Mouse (Mus musculus): ENCODE data around the gene Bco2. TPM values are rescaled to one million over a fixed set of nuclear protein-coding genes. Genes with fewer than 3 reads are reported as not detected.

Gene Bco2
- total RNA-seq, 1 experiment = 0.22 TPM

DNA sequence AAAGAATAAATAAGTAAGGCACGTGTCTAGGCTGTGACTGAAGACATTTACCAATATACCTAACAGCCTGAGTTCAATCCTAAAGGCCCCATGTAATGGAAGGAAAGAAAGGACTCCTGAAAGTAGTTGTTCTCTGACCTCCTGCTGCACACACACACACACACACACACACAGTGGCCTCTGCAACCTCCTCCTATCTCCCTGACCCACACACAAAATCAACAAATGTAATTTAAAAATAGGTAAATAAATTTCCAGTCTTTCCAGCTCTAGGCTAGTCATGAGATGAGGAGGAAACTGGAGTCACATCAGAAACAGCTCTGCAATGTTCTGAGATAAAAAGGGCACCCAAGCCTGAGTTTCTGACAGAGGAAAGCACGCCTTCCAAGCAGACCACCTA lies 61.2 kb downstream of the Bco2 start:
- no peak overlapping the region for H3K27ac ChIP-seq (ENCODE audit: insufficient read depth, low read depth, low read length, poor library complexity, severe bottlenecking)
- no peaks in the 10 kb centered on the region for H3K36me3 ChIP-seq (ENCODE audit: control insufficient read depth, insufficient read depth, low read length, poor library complexity, severe bottlenecking)

DNA sequence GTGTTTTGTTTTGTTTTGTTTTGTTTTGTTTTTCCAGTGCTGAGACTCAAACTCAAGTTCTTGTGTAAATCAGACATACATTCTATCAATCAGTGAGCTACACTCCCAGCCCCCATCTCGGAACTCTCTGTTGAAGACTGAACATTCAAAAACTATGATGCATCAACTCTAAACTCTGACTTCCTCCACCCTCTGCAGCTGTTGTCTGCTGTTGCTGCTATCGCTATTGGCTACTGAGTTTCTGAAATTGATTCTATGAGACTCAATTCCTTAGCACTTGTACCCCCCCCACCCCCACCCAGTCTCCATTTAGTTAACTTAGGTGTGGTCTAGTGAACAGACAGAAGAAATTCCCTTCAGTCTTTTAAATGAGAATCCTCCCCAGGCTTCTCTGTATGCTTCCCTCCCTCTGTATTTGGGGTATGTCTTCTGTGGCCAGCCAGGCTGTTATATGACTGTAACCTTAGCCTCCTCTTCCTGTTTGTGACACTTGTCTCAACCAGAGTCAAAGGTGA lies 63.4 kb downstream of the Bco2 start:
- TF ChIP-seq ZNF384 (IDR thresholded peaks at IDR 0.05; ENCODE audit: low read depth, low read length) (no peak), HCFC1 (IDR thresholded peaks at IDR 0.05; ENCODE audit: borderline replicate concordance, insufficient read depth, low read length) (no peak), ZC3H11A (IDR thresholded peaks at IDR 0.05; ENCODE audit: borderline replicate concordance, low read depth, low read length) (no peak), CHD2 (IDR thresholded peaks at IDR 0.05; ENCODE audit: low read depth, low read length) (no peak), MAFK (IDR thresholded peaks at IDR 0.05; ENCODE audit: insufficient read depth, low read depth, low read length) (no peak)
- DNase-seq (ENCODE audit: low read depth, low spot score) = no peak
- no peaks in the 10 kb centered on the region for H3K9me3 ChIP-seq (ENCODE audit: control insufficient read depth, insufficient read depth, low read depth, low read length)
- no peaks in the 10 kb centered on the region for H3K36me3 ChIP-seq (ENCODE audit: control insufficient read depth, insufficient read depth, low read length, poor library complexity, severe bottlenecking)
- H3K27ac ChIP-seq (ENCODE audit: insufficient read depth, low read depth, low read length, poor library complexity, severe bottlenecking) = no peak overlapping the region
- H3K4me1 ChIP-seq (ENCODE audit: control insufficient read depth in 2 of 2, insufficient read depth in 2 of 2, low read length in 2 of 2, poor library complexity in 1 of 2) = peaks cover 14 to 22% of the 10 kb centered on the region in 2 experiments; a peak in 3 of 4 replicates
- no peak overlapping the region for H3K9ac ChIP-seq (ENCODE audit: insufficient read depth, low read depth, low read length, poor library complexity, severe bottlenecking)
- no peak overlapping the region for H3K4me3 ChIP-seq (ENCODE audit: insufficient read depth in 1 of 2, low read depth in 1 of 2, low read length in 2 of 2, poor library complexity in 1 of 2, severe bottlenecking in 1 of 2)
- in situ Hi-C loops (cut with MboI; ENCODE audit: low sequenced_read_pairs in 2 of 2, unreplicated experiment in 2 of 2) = no loop called here

More for the DNA sequence above, 61.2 kb downstream of the Bco2 start:
- DNase-seq (ENCODE audit: low read depth, low spot score) = no peak
- Histone ChIP-seq H3K9ac (ENCODE audit: insufficient read depth, low read depth, low read length, poor library complexity, severe bottlenecking) (no peak overlapping the region), H3K4me1 (ENCODE audit: control insufficient read depth in 2 of 2, insufficient read depth in 2 of 2, low read length in 2 of 2, poor library complexity in 1 of 2) (peaks cover 14 to 26% of the 10 kb centered on the region in 2 experiments; a peak in 3 of 4 replicates), H3K4me3 (ENCODE audit: insufficient read depth in 1 of 2, low read depth in 1 of 2, low read length in 2 of 2, poor library complexity in 1 of 2, severe bottlenecking in 1 of 2) (no peak overlapping the region), H3K9me3 (ENCODE audit: control insufficient read depth, insufficient read depth, low read depth, low read length) (no peaks in the 10 kb centered on the region)
- in situ Hi-C loops (cut with MboI; ENCODE audit: low sequenced_read_pairs in 2 of 2, unreplicated experiment in 2 of 2) = no loop called here
- TF ChIP-seq ZNF384 (IDR thresholded peaks at IDR 0.05; ENCODE audit: low read depth, low read length) (no peak), HCFC1 (IDR thresholded peaks at IDR 0.05; ENCODE audit: borderline replicate concordance, insufficient read depth, low read length) (no peak), MAFK (IDR thresholded peaks at IDR 0.05; ENCODE audit: insufficient read depth, low read depth, low read length) (no peak), CHD2 (IDR thresholded peaks at IDR 0.05; ENCODE audit: low read depth, low read length) (no peak), ZC3H11A (IDR thresholded peaks at IDR 0.05; ENCODE audit: borderline replicate concordance, low read depth, low read length) (no peak)

- Histone ChIP-seq H3K36me3 (ENCODE audit: control insufficient read depth, insufficient read depth, low read length, poor library complexity, severe bottlenecking) (no peaks in the 10 kb centered on the region), H3K27ac (ENCODE audit: insufficient read depth, low read depth, low read length, poor library complexity, severe bottlenecking) (no peak overlapping the region), H3K4me1 (ENCODE audit: control insufficient read depth in 2 of 2, insufficient read depth in 2 of 2, low read length in 2 of 2, poor library complexity in 1 of 2) (peaks cover 14 to 19% of the 10 kb centered on the region in 2 experiments; a peak in 3 of 4 replicates), H3K4me3 (ENCODE audit: insufficient read depth in 1 of 2, low read depth in 1 of 2, low read length in 2 of 2, poor library complexity in 1 of 2, severe bottlenecking in 1 of 2) (no peak overlapping the region), H3K9me3 (ENCODE audit: control insufficient read depth, insufficient read depth, low read depth, low read length) (no peaks in the 10 kb centered on the region), H3K9ac (ENCODE audit: insufficient read depth, low read depth, low read length, poor library complexity, severe bottlenecking) (no peak overlapping the region)
- no peak for DNase-seq (ENCODE audit: low read depth, low spot score)
- in situ Hi-C loops (cut with MboI; ENCODE audit: low sequenced_read_pairs in 2 of 2, unreplicated experiment in 2 of 2) = no loop called here
- no peak for TF ChIP-seq HCFC1 (IDR thresholded peaks at IDR 0.05; ENCODE audit: borderline replicate concordance, insufficient read depth, low read length)
- TF ChIP-seq CHD2 (IDR thresholded peaks at IDR 0.05; ENCODE audit: low read depth, low read length) = no peak
- TF ChIP-seq ZC3H11A (IDR thresholded peaks at IDR 0.05; ENCODE audit: borderline replicate concordance, low read depth, low read length) = no peak
- no peak for TF ChIP-seq MAFK (IDR thresholded peaks at IDR 0.05; ENCODE audit: insufficient read depth, low read depth, low read length)
- no peak for TF ChIP-seq ZNF384 (IDR thresholded peaks at IDR 0.05; ENCODE audit: low read depth, low read length)
Measured at GRCm38 (mm10) chr9:50490836-50491235, 64.1 kb downstream of the Bco2 start.

GRCm38 (mm10) chr9:50485521-50485920 lies 69.5 kb downstream of the Bco2 start:
- in situ Hi-C loops (cut with MboI; ENCODE audit: low sequenced_read_pairs in 2 of 2, unreplicated experiment in 2 of 2) = no loop called here
- Histone ChIP-seq H3K4me3 (ENCODE audit: insufficient read depth in 1 of 2, low read depth in 1 of 2, low read length in 2 of 2, poor library complexity in 1 of 2, severe bottlenecking in 1 of 2) (no peak overlapping the region), H3K27ac (ENCODE audit: insufficient read depth, low read depth, low read length, poor library complexity, severe bottlenecking) (no peak overlapping the region), H3K4me1 (ENCODE audit: control insufficient read depth in 2 of 2, insufficient read depth in 2 of 2, low read length in 2 of 2, poor library complexity in 1 of 2) (peaks cover 0 to 3% of the 10 kb centered on the region in 2 experiments; a peak in 1 of 4 replicates), H3K9me3 (ENCODE audit: control insufficient read depth, insufficient read depth, low read depth, low read length) (no peaks in the 10 kb centered on the region), H3K9ac (ENCODE audit: insufficient read depth, low read depth, low read length, poor library complexity, severe bottlenecking) (no peak overlapping the region), H3K36me3 (ENCODE audit: control insufficient read depth, insufficient read depth, low read length, poor library complexity, severe bottlenecking) (no peaks in the 10 kb centered on the region)
- DNase-seq (ENCODE audit: low read depth, low spot score) = no peak
- TF ChIP-seq HCFC1 (IDR thresholded peaks at IDR 0.05; ENCODE audit: borderline replicate concordance, insufficient read depth, low read length) (no peak), ZNF384 (IDR thresholded peaks at IDR 0.05; ENCODE audit: low read depth, low read length) (no peak), CHD2 (IDR thresholded peaks at IDR 0.05; ENCODE audit: low read depth, low read length) (no peak), ZC3H11A (IDR thresholded peaks at IDR 0.05; ENCODE audit: borderline replicate concordance, low read depth, low read length) (no peak), MAFK (IDR thresholded peaks at IDR 0.05; ENCODE audit: insufficient read depth, low read depth, low read length) (no peak)

Other genes starting within 250 kb of the Bco2 start
- 164 and 239 TPM in 2 replicates for gene Rpl10-ps3, start 210.2 kb downstream of the Bco2 start, total RNA-seq (2012; rRNA removed)
- gene Plet1, start 60.7 kb downstream of the Bco2 start, total RNA-seq (2012; rRNA removed) = 9.4 and 18.3 TPM in 2 replicates
- gene Pts, start 26.5 kb downstream of the Bco2 start, total RNA-seq (2012; rRNA removed) = 6.8 and 7.6 TPM in 2 replicates
- gene Il18, start 354 bp downstream of the Bco2 start, total RNA-seq (2012; rRNA removed) = 0.32 and 0.49 TPM in 2 replicates
- gene Tex12, start 6.1 kb upstream of the Bco2 start, total RNA-seq (2012; rRNA removed) = 0.94 TPM in 1 of 2 replicates, not detected in the other
- 160 and 168 TPM in 2 replicates for gene Sdhd, start 48.6 kb upstream of the Bco2 start, total RNA-seq (2012; rRNA removed)
- 133 and 179 TPM in 2 replicates for gene Timm8b, start 48.7 kb upstream of the Bco2 start, total RNA-seq (2012; rRNA removed)
- 2.3 and 3.3 TPM in 2 replicates for gene Pih1d2, start 62.1 kb upstream of the Bco2 start, total RNA-seq (2012; rRNA removed)
- 16.1 and 17.8 TPM in 2 replicates for gene Nkapd1, start 62.3 kb upstream of the Bco2 start, total RNA-seq (2012; rRNA removed)
- gene Dlat, start 104.6 kb upstream of the Bco2 start, total RNA-seq (2012; rRNA removed) = 43.4 and 46.3 TPM in 2 replicates
- gene Dixdc1, start 184.3 kb upstream of the Bco2 start, total RNA-seq (2012; rRNA removed) = 4.1 and 6.4 TPM in 2 replicates
- gene 2310030G06Rik, start 191.4 kb upstream of the Bco2 start, total RNA-seq (2012; rRNA removed) = 2.2 and 2.3 TPM in 2 replicates
- 18.9 and 57.4 TPM in 2 replicates for gene Cryab, start 196.1 kb upstream of the Bco2 start, total RNA-seq (2012; rRNA removed)
- gene Hspb2, start 197.2 kb upstream of the Bco2 start, total RNA-seq (2012; rRNA removed) = 9.6 and 10.9 TPM in 2 replicates
- 5.8 and 7.6 TPM in 2 replicates for gene Fdxacb1, start 213.1 kb upstream of the Bco2 start, total RNA-seq (2012; rRNA removed)
- gene Alg9, start 219.8 kb upstream of the Bco2 start, total RNA-seq (2012; rRNA removed) = 30.8 and 49.1 TPM in 2 replicates
- 6.8 and 7.0 TPM in 2 replicates for gene 1110032A03Rik, start 220.3 kb upstream of the Bco2 start, total RNA-seq (2012; rRNA removed)

Data from ES-E14 (cell line).